Mouse (Mus musculus) macrophage (primary cell): ENCODE results near the gene Trabd2b. TPM values are rescaled to one million over a fixed set of nuclear protein-coding genes. Genes with fewer than 3 reads are reported as not detected.

Experiments used
- H3K27ac ChIP-seq: fragments of 350-480 bp; formaldehyde crosslinking; 2 replicates; pipeline ENCODE4 v1.9.0; 2021
- H3K36me3 ChIP-seq: fragments of 350-480 bp; formaldehyde crosslinking; 2 replicates; pipeline ENCODE4 v1.9.0; 2021; ENCODE audit errors: inconsistent target
- H3K4me3 ChIP-seq: fragments of 350-480 bp; formaldehyde crosslinking; 2 replicates; pipeline ENCODE4 v1.9.0; 2021; ENCODE audit errors: inconsistent target
- H3K79me2 ChIP-seq: fragments of 350-480 bp; formaldehyde crosslinking; 2 replicates; pipeline ENCODE4 v1.9.0; 2021; ENCODE audit errors: inconsistent target
- WGBS: methylation state at CpG from one replicate; pipeline ENCODE4 v1.1.7; 2026; ENCODE audit warnings: inconsistent platforms; ENCODE audit not compliant: missing documents; 5-methylcytosine and 5-hydroxymethylcytosine counted together
- polyA plus RNA-seq: library from polyadenylated mRNA; stranded (reverse); fragments of 250-400 nt; gene quantifications from 3 replicates; pipeline ENCODE4 v1.2.4, GENCODE M21; 2018; ENCODE audit warnings: inconsistent platforms

The Trabd2b gene
- polyA plus RNA-seq, 1 experiment from 2014 or later, result not detected

DNA sequence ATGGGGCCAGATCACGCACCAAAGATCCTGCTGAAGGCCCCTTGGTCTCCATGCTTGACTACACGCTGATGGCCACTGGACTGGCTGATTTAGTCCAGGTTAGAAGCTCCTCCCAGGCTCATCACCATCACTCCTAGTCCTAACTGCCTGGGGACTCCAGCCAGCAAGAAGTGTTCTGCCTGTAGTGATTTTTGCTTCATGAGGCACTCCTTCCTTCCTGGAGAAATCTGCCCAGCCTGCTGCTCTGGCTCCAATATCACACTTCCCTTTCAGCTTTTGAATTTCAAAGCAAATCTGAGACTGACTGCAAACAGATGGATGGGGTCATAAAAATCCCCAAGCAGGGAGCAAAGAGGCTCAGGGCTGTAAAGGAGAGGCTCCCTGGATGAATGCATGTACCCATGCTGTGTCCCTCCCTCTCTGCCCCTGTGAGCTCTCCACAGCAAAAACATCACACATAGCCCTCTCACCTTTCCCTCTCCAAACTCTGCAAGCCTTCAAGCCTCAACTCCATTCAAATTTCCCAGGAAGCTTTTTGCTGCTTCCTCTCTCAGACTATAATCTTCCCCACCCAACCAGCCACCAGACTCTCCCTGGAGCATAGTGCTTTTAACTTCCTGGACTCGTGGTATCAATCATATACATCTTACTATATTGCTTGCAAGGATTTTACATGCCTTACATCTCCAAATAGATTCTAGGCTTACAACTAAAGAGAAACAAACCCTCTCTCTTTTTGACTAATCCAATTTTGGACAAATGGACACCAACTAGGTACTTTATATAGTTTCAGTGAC, 217.8 kb downstream of the Trabd2b start:
- no peak overlapping the region for H3K27ac ChIP-seq
- H3K36me3 ChIP-seq, result no peaks in the 10 kb centered on the region
- no peak overlapping the region for H3K4me3 ChIP-seq
- 22% methylated on average over 3 of the region's 3 CpGs for WGBS
- no peaks in the 10 kb centered on the region for H3K79me2 ChIP-seq

DNA sequence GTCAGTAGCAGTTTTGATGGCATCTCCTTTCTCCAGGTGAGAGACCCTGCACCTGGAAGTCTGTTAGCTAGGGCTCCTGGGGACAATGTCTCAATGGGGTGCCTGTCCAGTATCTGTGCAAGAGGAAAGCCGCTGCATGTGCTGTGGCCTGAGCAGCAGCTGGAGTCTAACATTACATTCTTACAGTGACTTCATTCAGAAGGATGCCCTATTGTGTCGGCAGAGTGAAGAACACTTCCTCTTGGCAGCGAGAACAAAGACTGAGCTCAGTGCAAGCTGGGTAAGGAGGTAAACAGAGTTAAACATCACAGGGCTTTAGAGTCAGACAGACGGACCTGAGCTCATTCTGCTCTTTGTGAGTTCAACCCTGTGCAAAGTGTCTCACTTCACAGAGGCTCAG, 218.8 kb downstream of the Trabd2b start:
- Histone ChIP-seq H3K4me3 (no peak overlapping the region), H3K27ac (no peak overlapping the region), H3K79me2 (no peaks in the 10 kb centered on the region), H3K36me3 (no peaks in the 10 kb centered on the region)
- 18% methylated on average over 4 of the region's 4 CpGs for WGBS

DNA sequence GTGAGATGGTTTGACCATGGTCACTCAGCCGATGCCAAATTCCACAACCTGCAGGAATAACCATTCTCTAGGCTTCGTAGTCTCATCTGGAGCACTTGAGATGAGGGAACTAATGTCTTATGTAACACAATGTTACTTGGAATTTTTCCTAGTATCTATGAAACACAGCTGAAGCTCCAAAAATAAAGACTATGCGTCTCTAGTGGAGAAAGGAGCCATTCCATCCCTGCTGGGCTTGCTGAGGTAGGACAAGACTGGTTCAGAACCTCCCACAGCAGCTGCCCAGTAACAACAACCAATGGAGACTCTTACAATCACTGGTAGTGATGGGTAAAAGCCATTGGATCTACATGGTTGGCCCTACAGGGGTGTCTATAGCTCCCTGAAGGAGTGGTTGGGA, 219.4 kb downstream of the Trabd2b start:
- no peak overlapping the region for H3K4me3 ChIP-seq
- H3K27ac ChIP-seq, result no peak overlapping the region
- WGBS, result 92% methylated on average over 3 of the region's 3 CpGs
- no peaks in the 10 kb centered on the region for H3K79me2 ChIP-seq
- H3K36me3 ChIP-seq, result no peaks in the 10 kb centered on the region

DNA sequence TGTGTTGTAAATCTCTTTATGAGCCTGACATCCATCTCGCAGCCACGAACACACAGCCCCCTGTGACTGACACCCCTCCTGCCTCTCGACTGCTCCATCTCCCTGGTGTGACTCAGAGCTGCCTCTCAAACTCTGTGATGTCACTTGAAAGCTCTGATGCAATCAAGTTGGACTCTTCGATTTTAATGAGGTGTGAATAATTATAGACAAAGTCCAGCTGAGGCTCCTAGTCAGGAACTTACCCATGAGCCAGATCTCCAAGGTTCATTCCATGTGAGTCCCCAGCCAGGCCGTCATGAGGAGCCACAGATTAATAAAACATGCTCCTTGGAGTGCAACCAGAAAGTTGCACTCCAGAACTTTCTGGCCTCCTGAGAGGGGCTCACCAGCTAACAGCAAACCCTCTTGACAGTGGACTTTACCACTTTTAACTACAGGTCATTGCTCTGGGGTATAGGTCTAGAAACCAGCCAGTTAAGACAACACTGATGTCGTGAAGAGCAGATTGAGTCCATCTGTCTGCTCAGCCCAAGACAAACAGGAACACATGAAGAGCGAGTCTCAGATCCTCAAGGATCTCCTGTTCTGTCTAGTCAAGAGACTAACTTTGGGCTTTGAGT, 221.3 kb downstream of the Trabd2b start:
- 78% methylated on average over 7 of the region's 7 CpGs for WGBS
- Histone ChIP-seq H3K4me3 (no peak overlapping the region), H3K36me3 (no peaks in the 10 kb centered on the region), H3K79me2 (no peaks in the 10 kb centered on the region), H3K27ac (no peak overlapping the region)

DNA sequence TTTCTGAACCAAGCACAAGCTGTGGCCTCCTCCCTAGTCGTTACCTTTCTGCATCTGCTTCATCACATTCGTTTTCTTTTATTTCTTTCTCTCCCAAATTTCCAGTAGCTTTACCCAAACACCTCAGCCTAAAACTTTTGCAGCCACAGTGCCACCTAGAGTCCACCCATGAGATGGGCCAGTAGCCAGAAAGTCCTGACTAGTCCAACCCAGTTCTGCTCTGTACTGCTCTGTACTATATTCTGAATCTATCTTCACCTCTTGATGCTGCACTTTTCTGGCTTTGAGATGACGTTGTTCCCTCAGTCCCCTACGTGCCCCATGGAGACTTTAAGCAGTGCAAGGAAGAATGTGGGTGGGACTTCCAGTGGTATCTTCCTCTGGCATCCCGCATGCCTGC, 229.4 kb downstream of the Trabd2b start:
- no peak overlapping the region for H3K27ac ChIP-seq
- H3K79me2 ChIP-seq, result no peaks in the 10 kb centered on the region
- H3K4me3 ChIP-seq, result no peak overlapping the region
- WGBS, result 23% methylated on average over 5 of the region's 5 CpGs
- no peaks in the 10 kb centered on the region for H3K36me3 ChIP-seq

DNA sequence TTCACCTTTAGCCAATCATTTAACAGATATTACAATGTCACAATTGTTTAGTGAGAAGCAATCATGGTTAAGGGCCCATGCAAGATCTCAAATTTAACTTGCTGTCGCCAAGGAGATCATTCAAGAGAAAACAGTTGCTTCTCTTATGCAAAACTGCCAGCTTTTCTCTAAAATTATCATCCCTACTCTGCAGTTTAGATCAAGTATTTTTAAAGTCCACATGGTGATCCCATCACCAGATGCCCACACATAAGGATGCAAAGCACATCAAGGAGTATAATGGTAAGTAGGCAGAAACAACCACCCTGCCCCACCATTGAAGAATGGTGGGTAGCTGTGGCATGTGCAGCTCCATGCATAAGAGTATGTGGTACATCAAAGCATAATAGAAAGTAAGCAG, 229.8 kb downstream of the Trabd2b start:
- H3K4me3 ChIP-seq, result no peak overlapping the region
- no peaks in the 10 kb centered on the region for H3K36me3 ChIP-seq
- H3K27ac ChIP-seq, result no peak overlapping the region
- H3K79me2 ChIP-seq, result no peaks in the 10 kb centered on the region
- WGBS, result 88% methylated on average over 1 of the region's 1 CpGs

DNA sequence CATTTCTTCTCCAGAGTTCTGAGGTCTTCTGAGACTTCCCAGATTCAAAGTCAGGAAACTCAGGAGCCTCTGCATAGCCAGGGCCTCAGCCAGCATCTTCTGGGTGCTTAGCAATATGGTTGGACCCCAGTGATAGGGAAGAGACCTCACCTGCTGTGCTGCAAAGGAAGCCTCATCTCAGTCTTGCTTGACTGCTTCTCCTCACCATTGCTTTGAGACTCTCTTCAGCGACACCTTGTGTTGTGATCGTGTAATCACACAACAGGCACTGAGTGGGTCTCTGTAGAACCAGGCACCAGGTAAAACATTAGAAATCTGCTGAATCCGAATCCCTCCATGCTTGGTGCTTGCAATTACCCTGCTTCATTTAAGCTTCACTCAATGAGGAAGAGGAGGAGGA, 230.6 kb downstream of the Trabd2b start:
- H3K4me3 ChIP-seq, result no peak overlapping the region
- H3K27ac ChIP-seq, result no peak overlapping the region
- WGBS, result 13% methylated on average over 3 of the region's 3 CpGs
- H3K36me3 ChIP-seq, result no peaks in the 10 kb centered on the region
- H3K79me2 ChIP-seq, result no peaks in the 10 kb centered on the region

DNA sequence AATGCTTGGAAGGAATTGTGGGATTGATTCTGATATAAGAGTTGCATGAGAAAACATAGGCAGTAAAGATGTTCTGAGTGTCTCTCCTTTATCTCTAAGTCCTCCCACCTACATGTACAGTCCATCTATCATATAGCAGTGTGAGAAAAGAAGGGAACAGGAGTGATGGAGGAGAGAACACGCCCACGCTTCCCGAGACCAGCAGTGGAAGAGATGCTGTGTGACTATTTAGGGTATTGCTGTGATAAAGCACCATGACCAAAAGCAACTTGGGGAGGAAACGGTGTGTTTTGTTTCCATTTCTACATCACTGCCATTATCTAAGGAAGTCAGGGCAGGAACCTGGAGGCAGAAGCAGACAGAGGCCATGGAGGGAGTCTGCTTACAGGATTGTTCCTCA, 235.9 kb downstream of the Trabd2b start:
- Histone ChIP-seq H3K36me3 (no peaks in the 10 kb centered on the region), H3K27ac (no peak overlapping the region), H3K79me2 (no peaks in the 10 kb centered on the region), H3K4me3 (no peak overlapping the region)
- WGBS, result 73% methylated on average over 4 of the region's 4 CpGs

DNA sequence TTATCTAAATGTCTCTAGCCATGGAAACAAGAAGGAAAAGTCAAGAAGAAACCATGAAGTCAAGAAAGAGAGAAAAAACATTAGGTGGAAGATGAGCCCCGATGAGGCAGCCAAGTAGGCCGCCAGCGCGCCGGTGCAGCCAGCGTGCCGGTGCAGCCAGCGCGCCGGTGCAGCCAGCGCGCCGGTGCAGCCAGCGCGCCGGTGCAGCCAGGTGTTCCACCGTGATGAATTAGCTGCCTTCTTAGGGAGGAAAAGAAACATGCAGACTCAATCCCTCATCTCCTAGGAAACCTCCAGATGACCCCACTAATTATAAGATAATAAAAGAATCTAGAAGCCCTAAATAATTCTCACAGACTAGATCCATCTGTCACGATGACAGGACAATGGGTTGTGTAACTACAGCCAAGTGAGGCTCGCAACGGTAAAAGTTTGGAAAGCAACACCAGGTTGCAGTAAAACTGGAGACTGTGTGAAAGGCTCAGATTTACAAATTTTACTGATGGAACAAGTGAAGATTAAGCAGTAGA, 237.2 kb downstream of the Trabd2b start:
- Histone ChIP-seq H3K36me3 (no peaks in the 10 kb centered on the region), H3K79me2 (no peaks in the 10 kb centered on the region), H3K27ac (no peak overlapping the region), H3K4me3 (no peak overlapping the region)
- WGBS, result 97% methylated on average over 19 of the region's 20 CpGs

DNA sequence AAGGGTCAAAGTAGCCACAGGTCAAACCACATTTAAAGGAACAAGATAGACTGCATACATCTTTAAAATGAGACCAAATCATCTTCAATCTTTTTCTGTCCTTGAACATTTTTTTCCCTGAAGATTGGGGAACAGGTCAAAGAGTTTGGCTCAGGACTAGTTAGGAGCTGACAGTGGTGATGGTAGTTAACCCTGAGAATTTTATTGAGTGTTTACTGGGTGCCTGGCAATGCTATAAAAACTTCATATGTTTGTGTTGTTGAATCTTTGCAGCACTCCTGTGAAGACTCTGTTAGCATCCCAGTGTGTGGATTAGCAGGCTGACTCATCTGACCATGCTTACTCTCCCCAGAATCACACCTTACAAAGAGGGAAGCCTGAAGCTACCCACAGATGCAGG, 238.8 kb downstream of the Trabd2b start:
- H3K36me3 ChIP-seq, result no peaks in the 10 kb centered on the region
- H3K27ac ChIP-seq, result no peak overlapping the region
- H3K79me2 ChIP-seq, result no peaks in the 10 kb centered on the region
- H3K4me3 ChIP-seq, result no peak overlapping the region

DNA sequence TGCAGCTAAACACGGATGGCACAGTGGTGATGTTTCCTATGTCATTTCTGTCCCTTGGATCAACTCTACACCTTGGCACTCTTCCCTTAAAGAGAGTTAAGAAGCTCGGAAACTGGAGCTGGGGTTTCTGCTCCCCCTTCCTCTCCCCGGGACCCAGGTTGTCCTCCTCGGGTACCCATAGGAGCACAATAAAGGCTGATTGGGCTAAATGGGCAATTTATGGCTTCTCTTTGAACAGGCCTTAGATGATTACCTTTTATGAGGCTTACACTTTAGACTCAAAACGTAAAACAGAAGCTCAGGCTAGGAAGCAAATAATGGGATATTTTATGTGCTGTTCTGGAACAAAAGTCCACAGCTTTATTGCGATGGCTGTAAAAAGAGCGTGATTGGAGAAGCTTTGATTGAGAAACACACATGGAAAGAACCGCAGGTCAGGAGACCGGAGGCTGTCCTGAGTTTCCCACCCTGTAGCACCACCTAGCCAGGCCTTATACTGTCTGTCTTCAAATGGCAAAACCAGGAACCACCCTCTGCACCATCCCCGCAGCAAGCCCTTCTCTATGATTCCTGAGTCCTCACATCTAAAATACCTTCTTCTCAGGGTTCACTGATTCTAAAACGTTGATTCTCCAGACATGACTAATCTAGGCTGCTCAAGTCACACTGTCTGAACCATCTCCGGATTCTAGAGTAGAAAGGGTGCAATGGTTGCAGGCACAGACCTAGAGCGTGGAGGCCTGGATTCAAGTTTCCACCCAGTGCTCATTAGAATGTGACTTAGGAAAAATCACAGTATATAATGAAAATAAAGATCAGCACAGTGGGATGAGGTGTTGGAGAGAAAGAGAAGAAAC, 240.5 kb downstream of the Trabd2b start:
- Histone ChIP-seq H3K79me2 (no peaks in the 10 kb centered on the region), H3K27ac (no peak overlapping the region), H3K36me3 (no peaks in the 10 kb centered on the region), H3K4me3 (no peak overlapping the region)
- WGBS, result 85% methylated on average over 13 of the region's 13 CpGs

DNA sequence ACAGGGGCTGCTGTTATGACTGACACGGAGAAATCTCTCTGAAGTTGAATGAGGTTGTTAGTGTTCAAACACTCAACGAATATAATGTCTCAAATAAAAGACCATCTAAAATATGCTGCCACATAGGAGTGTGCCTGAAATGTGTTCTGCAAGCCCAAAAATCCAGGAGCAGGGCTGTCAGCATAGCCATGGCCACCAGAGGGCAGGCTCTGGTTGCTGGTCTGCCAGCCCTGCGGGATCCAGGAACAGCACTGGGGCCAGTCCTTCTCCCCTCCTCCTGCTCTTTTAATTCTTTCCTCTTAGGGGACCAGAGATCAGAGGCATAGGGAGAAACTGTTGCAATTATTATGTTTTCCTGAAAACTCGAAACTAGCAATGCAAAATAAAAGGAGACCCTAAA, 241.2 kb downstream of the Trabd2b start:
- no peak overlapping the region for H3K4me3 ChIP-seq
- H3K36me3 ChIP-seq, result no peaks in the 10 kb centered on the region
- 13% methylated on average over 4 of the region's 4 CpGs for WGBS
- no peaks in the 10 kb centered on the region for H3K79me2 ChIP-seq
- no peak overlapping the region for H3K27ac ChIP-seq

DNA sequence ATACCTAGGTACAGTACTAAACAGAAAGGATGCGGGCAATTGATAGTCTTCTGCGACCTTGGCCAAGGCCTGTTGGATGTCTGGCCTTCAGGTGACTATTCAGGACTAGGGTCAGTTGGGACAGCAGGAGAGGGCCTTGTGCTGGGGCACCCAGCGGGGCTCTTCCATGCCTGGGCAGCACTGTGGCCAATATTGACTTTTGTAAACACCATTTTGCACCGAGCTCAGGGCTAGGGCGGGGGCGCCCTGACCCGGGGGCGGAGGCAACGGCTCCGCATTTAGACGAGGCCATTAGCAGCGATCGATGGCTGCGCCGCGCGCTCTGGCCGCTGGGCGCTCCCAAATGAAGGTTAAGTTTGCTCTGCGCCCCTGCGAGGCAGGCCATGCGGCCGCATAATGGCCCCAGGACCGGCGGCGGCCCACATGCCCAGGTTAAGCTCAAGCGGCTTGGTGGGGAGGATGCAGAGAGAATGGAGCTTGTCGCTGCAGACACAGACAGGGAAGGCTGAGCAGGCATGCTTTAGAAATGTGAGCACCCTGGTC, 242.1 kb downstream of the Trabd2b start:
- H3K79me2 ChIP-seq, result no peaks in the 10 kb centered on the region
- WGBS, result 91% methylated on average over 27 of the region's 28 CpGs
- H3K4me3 ChIP-seq, result no peak overlapping the region
- no peaks in the 10 kb centered on the region for H3K36me3 ChIP-seq
- no peak overlapping the region for H3K27ac ChIP-seq

DNA sequence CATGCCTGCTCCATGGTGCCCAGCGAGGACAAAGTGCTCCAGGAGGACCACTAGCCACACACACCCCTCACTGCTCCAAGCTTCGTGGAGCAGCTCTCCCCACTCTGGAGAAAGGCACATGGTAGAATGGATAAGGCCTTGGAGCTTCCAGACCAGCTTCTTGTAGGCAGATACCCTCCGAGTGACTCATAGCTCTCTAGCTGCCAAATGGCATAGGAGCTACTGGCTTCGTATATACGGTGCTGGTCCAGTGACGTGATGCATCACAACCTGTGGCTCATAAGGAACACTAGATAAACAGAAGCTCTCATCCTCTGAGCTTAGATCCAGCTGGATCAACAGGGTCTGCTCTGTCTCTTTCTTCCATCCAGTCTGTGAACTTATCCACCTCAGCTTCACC, 244.0 kb downstream of the Trabd2b start:
- Histone ChIP-seq H3K79me2 (no peaks in the 10 kb centered on the region), H3K36me3 (no peaks in the 10 kb centered on the region), H3K4me3 (no peak overlapping the region), H3K27ac (no peak overlapping the region)
- WGBS, result 95% methylated on average over 6 of the region's 6 CpGs
